Mouse (Mus musculus): Measurements from ENCODE around the gene 2900026A02Rik.
A peak's percentile ranks its signal among the peaks of the same experiment; 100 is the strongest.

The 2900026A02Rik gene

GRCm38 (mm10) chr5:113090077-113090690, 130.9 kb downstream of the 2900026A02Rik start:
- peak; percentile 65 for DNase-seq

- no peak for DNase-seq
Measured at GRCm38 (mm10) chr5:113087465-113087864, 133.6 kb downstream of the 2900026A02Rik start.

- no peak for DNase-seq
Measured at GRCm38 (mm10) chr5:113086990-113087389, 134.0 kb downstream of the 2900026A02Rik start.

- DNase-seq: no peak
Measured at GRCm38 (mm10) chr5:113086439-113086838, 134.6 kb downstream of the 2900026A02Rik start.

GRCm38 (mm10) chr5:113085931-113086330, 135.1 kb downstream of the 2900026A02Rik start:
- DNase-seq: peak; percentile 65

- DNase-seq: no peak
Measured at GRCm38 (mm10) chr5:113084309-113084708, 136.7 kb downstream of the 2900026A02Rik start.

GRCm38 (mm10) chr5:113082356-113083168, 138.5 kb downstream of the 2900026A02Rik start:
- no peak for DNase-seq

- DNase-seq: peak; percentile 49
Measured at GRCm38 (mm10) chr5:113081439-113081838, 139.6 kb downstream of the 2900026A02Rik start, which contains the start of gene Crybb3. Crybb3 (minus strand) TSS chr5:113081584.

GRCm38 (mm10) chr5:113081020-113081419, 140.0 kb downstream of the 2900026A02Rik start:
- DNase-seq: no peak

- DNase-seq: no peak
Measured at GRCm38 (mm10) chr5:113079783-113080182, 141.3 kb downstream of the 2900026A02Rik start.

GRCm38 (mm10) chr5:113078686-113079085, 142.3 kb downstream of the 2900026A02Rik start:
- no peak for DNase-seq

- DNase-seq: no peak
Measured at GRCm38 (mm10) chr5:113070017-113070416, 151.0 kb downstream of the 2900026A02Rik start, which contains the start of gene Crybb2. Crybb2 (minus strand) TSS chr5:113070117.

- peak; percentile 77 for DNase-seq
Measured at GRCm38 (mm10) chr5:113054308-113054707, 166.7 kb downstream of the 2900026A02Rik start.

GRCm38 (mm10) chr5:113050581-113051185, 170.4 kb downstream of the 2900026A02Rik start:
- DNase-seq: no peak

- DNase-seq: no peak
Measured at GRCm38 (mm10) chr5:113049876-113050275, 171.2 kb downstream of the 2900026A02Rik start.

GRCm38 (mm10) chr5:113045511-113046273, 175.3 kb downstream of the 2900026A02Rik start:
- no peak for DNase-seq

GRCm38 (mm10) chr5:113043531-113043930, 177.5 kb downstream of the 2900026A02Rik start:
- no peak for DNase-seq

- DNase-seq: peak; percentile 22
Measured at GRCm38 (mm10) chr5:113041567-113042071, 179.4 kb downstream of the 2900026A02Rik start.

- DNase-seq: no peak
Measured at GRCm38 (mm10) chr5:113040776-113041175, 180.3 kb downstream of the 2900026A02Rik start.

GRCm38 (mm10) chr5:113038601-113039000, 182.4 kb downstream of the 2900026A02Rik start:
- no peak for DNase-seq

Data from kidney, adult 9 months (tissue).